Mouse (Mus musculus) G1E (cell line): ENCODE measurements around the gene Pitpnc1. TPM values are rescaled to one million over a fixed set of nuclear protein-coding genes. Genes with fewer than 3 reads are reported as not detected.

ENCODE experiments used
- ATAC-seq: 2 replicates; pipeline ENCODE4 v1.8.0; 2016; ENCODE audit warnings: mild to moderate bottlenecking; ENCODE audit not compliant: insufficient number of reproducible peaks, poor library complexity, low FRiP score, severe bottlenecking; ENCODE audit errors: extremely low read depth
- DNase-seq: peaks from one replicate; pipeline ENCODE4 v3.0.0; 2012; ENCODE audit warnings: low spot score
- H3K27me3 ChIP-seq: 2 replicates; pipeline ENCODE4 v1.6.1; 2012; ENCODE audit warnings: mild to moderate bottlenecking, low read length, inconsistent platforms; ENCODE audit not compliant: insufficient read depth
- H3K36me3 ChIP-seq: replicated peaks from 2 replicates; pipeline ENCODE3; 2012; ENCODE audit warnings: mild to moderate bottlenecking, inconsistent platforms
- H3K4me1 ChIP-seq: 2 replicates; pipeline ENCODE4 v1.6.1; 2012; ENCODE audit warnings: low read depth, low read length, inconsistent platforms, mixed read lengths; ENCODE audit not compliant: insufficient read depth
- H3K4me3 ChIP-seq: 2 replicates; pipeline ENCODE4 v1.5.1; 2012; ENCODE audit warnings: low read depth, mild to moderate bottlenecking, inconsistent platforms, low read length, moderate library complexity, mixed read lengths
- H3K9me3 ChIP-seq: replicated peaks from 2 replicates; pipeline ENCODE4 v1.6.1; 2012; ENCODE audit warnings: inconsistent platforms
- CTCF ChIP-seq: IDR thresholded peaks from 2 replicates; pipeline ENCODE4 v1.5.1; 2012; ENCODE audit warnings: low read depth, low read length, inconsistent platforms, mixed read lengths
- GATA1 ChIP-seq: IDR thresholded peaks from 2 replicates; pipeline ENCODE4 v1.6.1; 2012; ENCODE audit warnings: borderline replicate concordance, low read length, inconsistent platforms, mixed read lengths
- GATA2 ChIP-seq: IDR thresholded peaks from 2 replicates; pipeline ENCODE4 v1.6.1; 2012; ENCODE audit warnings: low read depth, low read length, inconsistent platforms, borderline replicate concordance
- POLR2AphosphoS5 ChIP-seq: IDR thresholded peaks from 2 replicates; pipeline ENCODE4 v1.6.1; 2012; ENCODE audit warnings: low read depth, low read length, inconsistent platforms; ENCODE audit not compliant: insufficient replicate concordance
- TAL1 ChIP-seq: conservative IDR thresholded peaks from 2 replicates; pipeline ENCODE4 v1.6.1; 2012; ENCODE audit warnings: low read depth, low read length, inconsistent platforms, mixed read lengths
- polyA plus RNA-seq: library from polyadenylated mRNA; stranded (reverse); fragments of >175 nt; gene quantifications from 2 replicates; pipeline ENCODE4 v1.2.3, GENCODE M21; 2012
- total RNA-seq, 2 experiments: library from RNA; stranded (forward) in 1 of 2; stranded (reverse) in 1 of 2; fragments of 200-1000 nt in 1 of 2; fragments of >200 nt in 1 of 2; fragmentation: Nextera tagmentation in 1 of 2; gene quantifications; 2 replicates each; pipeline ENCODE4 v1.2.3; 2014 to 2017

The Pitpnc1 gene
- total and polyA plus RNA-seq, 3 experiments = 9.9 to 53.5 (median 31.5) TPM

- H3K27me3 ChIP-seq = no peaks in the 10 kb centered on the region
- no peak overlapping the region for H3K4me3 ChIP-seq
- ATAC-seq = no peak
- peaks cover 61% of the 10 kb centered on the region for H3K4me1 ChIP-seq
- no peak for DNase-seq
- TF ChIP-seq POLR2AphosphoS5 (no peak), CTCF (no peak), GATA2 (no peak), TAL1 (no peak), GATA1 (no peak)
- H3K36me3 ChIP-seq = peaks cover 41% of the 10 kb centered on the region
- H3K9me3 ChIP-seq = no peaks in the 10 kb centered on the region
These were observed 27.1 kb downstream of the Pitpnc1 start for GRCm38 (mm10) chr11:107443121-107444095.

- Histone ChIP-seq H3K4me1 (peaks cover 47% of the 10 kb centered on the region), H3K9me3 (no peaks in the 10 kb centered on the region), H3K36me3 (peaks cover 51% of the 10 kb centered on the region), H3K4me3 (no peak overlapping the region), H3K27me3 (no peaks in the 10 kb centered on the region)
- TF ChIP-seq GATA2 (no peak), TAL1 (no peak), CTCF (no peak), GATA1 (no peak)
- DNase-seq (no peak), ATAC-seq (no peak)
These were observed 29.4 kb downstream of the Pitpnc1 start for GRCm38 (mm10) chr11:107441050-107441449.

- no peaks in the 10 kb centered on the region for H3K27me3 ChIP-seq
- peaks cover 34% of the 10 kb centered on the region for H3K4me1 ChIP-seq
- H3K9me3 ChIP-seq = no peaks in the 10 kb centered on the region
- ATAC-seq = no peak
- no peak for TF ChIP-seq GATA2
- no peak for TF ChIP-seq POLR2AphosphoS5
- no peak for TF ChIP-seq TAL1
- no peak for TF ChIP-seq CTCF
- no peak overlapping the region for H3K4me3 ChIP-seq
- peaks cover 57% of the 10 kb centered on the region for H3K36me3 ChIP-seq
- no peak for DNase-seq
These were observed 32.4 kb downstream of the Pitpnc1 start for GRCm38 (mm10) chr11:107438140-107438539.

- TF ChIP-seq GATA1 (no peak), TAL1 (no peak), GATA2 (no peak), CTCF (no peak), POLR2AphosphoS5 (no peak)
- Histone ChIP-seq H3K9me3 (no peaks in the 10 kb centered on the region), H3K36me3 (peaks cover 57% of the 10 kb centered on the region), H3K27me3 (no peaks in the 10 kb centered on the region), H3K4me3 (no peak overlapping the region), H3K4me1 (peaks cover 38% of the 10 kb centered on the region)
- DNase-seq = no peak
- ATAC-seq = no peak
These were observed 32.8 kb downstream of the Pitpnc1 start for GRCm38 (mm10) chr11:107437723-107438122.

- ATAC-seq (no peak), DNase-seq (no peak)
- TF ChIP-seq POLR2AphosphoS5 = no peak
- TF ChIP-seq CTCF = no peak
- no peak for TF ChIP-seq GATA1
- no peak for TF ChIP-seq GATA2
- TF ChIP-seq TAL1 = no peak
- no peak overlapping the region for H3K4me3 ChIP-seq
- H3K4me1 ChIP-seq = peaks cover 42% of the 10 kb centered on the region
- H3K36me3 ChIP-seq = peaks cover 56% of the 10 kb centered on the region
- H3K27me3 ChIP-seq = no peaks in the 10 kb centered on the region
- no peaks in the 10 kb centered on the region for H3K9me3 ChIP-seq
These were observed 34.6 kb downstream of the Pitpnc1 start for GRCm38 (mm10) chr11:107435776-107436449.
